Mouse (Mus musculus): ENCODE data around the gene Diaph3.

- TF ChIP-seq GABPA (IDR thresholded peaks at IDR 0.05; ENCODE audit: insufficient replicate concordance, low read depth, low read length) (no peak), CTCF (conservative IDR thresholded peaks at IDR 0.05 in 1 of 2, IDR thresholded peaks at IDR 0.05 in 1 of 2; ENCODE audit: low read depth in 2 of 2, low read length in 2 of 2) (no peak), TCF12 (IDR thresholded peaks at IDR 0.05; ENCODE audit: low read depth, low read length) (no peak), POLR2A (IDR thresholded peaks at IDR 0.05; ENCODE audit: low read depth, low read length) (no peak), MAX (IDR thresholded peaks at IDR 0.05; ENCODE audit: low read length) (no peak), NRF1 (IDR thresholded peaks at IDR 0.05; ENCODE audit: low read depth, low read length) (no peak), IRF4 (IDR thresholded peaks at IDR 0.05; ENCODE audit: low read depth, low read length) (no peak), TBP (conservative IDR thresholded peaks at IDR 0.05; ENCODE audit: low read depth, low read length) (no peak), NELFE (IDR thresholded peaks at IDR 0.05; ENCODE audit: low read depth, low read length) (no peak), EP300 (IDR thresholded peaks at IDR 0.05; ENCODE audit: low read length) (no peak), ZMIZ1 (IDR thresholded peaks at IDR 0.05; ENCODE audit: low read depth, low read length) (no peak)
These were observed 189.9 kb downstream of the Diaph3 start for GRCm38 (mm10) chr14:86951169-86951568.
